Mouse (Mus musculus) midbrain, embryonic 14.5 days (tissue): ENCODE measurements around the gene Spta1. TPM values are rescaled to one million over a fixed set of nuclear protein-coding genes. Genes with fewer than 3 reads are reported as not detected.

ENCODE experiments used
- ATAC-seq: fragments of 200-750 bp; cut with Nextera tagmentation; 2 replicates; pipeline ENCODE4 v1.8.0; 2017; ENCODE audit warnings: moderate number of reproducible peaks, moderate library complexity; ENCODE audit not compliant: low FRiP score, low TSS enrichment
- DNase-seq: peaks from one replicate; pipeline ENCODE4 v3.0.0-alpha.2; 2015
- H3K27ac ChIP-seq: fragments of 300-500 bp; sonication (generic); replicated peaks from 2 replicates; pipeline ENCODE4 v1.5.1; 2014; ENCODE audit warnings: mild to moderate bottlenecking, low read depth, low read length, moderate library complexity
- H3K27me3 ChIP-seq: fragments of 300-500 bp; sonication (generic); 2 replicates; pipeline ENCODE4 v1.6.1; 2014; ENCODE audit warnings: low read length, control low read depth, mixed read lengths; ENCODE audit not compliant: control insufficient read depth, insufficient read depth
- H3K36me3 ChIP-seq: fragments of 300-500 bp; sonication (generic); 2 replicates; pipeline ENCODE4 v1.6.1; 2014; ENCODE audit warnings: low read length, control low read depth; ENCODE audit not compliant: control insufficient read depth, insufficient read depth
- H3K4me1 ChIP-seq: fragments of 300-500 bp; sonication (generic); 2 replicates; pipeline ENCODE4 v1.6.1; 2014; ENCODE audit warnings: mild to moderate bottlenecking, antibody characterized with exemption, low read length, control low read depth; ENCODE audit not compliant: control insufficient read depth, insufficient read depth
- H3K4me2 ChIP-seq: fragments of 300-500 bp; sonication (generic); 2 replicates; pipeline ENCODE4 v1.6.1; 2014; ENCODE audit warnings: mild to moderate bottlenecking, low read length, moderate library complexity
- H3K4me3 ChIP-seq: fragments of 300-500 bp; sonication (generic); replicated peaks from 2 replicates; pipeline ENCODE4 v1.5.1; 2014; ENCODE audit warnings: low read depth, low read length
- H3K9ac ChIP-seq: fragments of 300-500 bp; sonication (generic); replicated peaks from 2 replicates; pipeline ENCODE4 v1.6.1; 2014; ENCODE audit warnings: mild to moderate bottlenecking, low read length, moderate library complexity
- H3K9me3 ChIP-seq: fragments of 300-500 bp; sonication (generic); 2 replicates; pipeline ENCODE4 v1.6.1; 2016; ENCODE audit warnings: low read length, control low read depth, mixed read lengths; ENCODE audit not compliant: control insufficient read depth
- WGBS: fragments of 180-500 bp; shearing (Covaris S2); extraction: QIAGEN DNeasy Blood & Tissue Kit; methylation state at CpG from one replicate; pipeline ENCODE4 v1.1.7; 2014; 5-methylcytosine and 5-hydroxymethylcytosine counted together
- polyA plus RNA-seq: library from polyadenylated mRNA; unstranded; fragments of >200 nt; fragmentation: Nextera tagmentation; extraction: Ambion mirVana; gene quantifications from 2 replicates; pipeline ENCODE4 v1.2.1, GENCODE M21; 2014

The Spta1 gene
- polyA plus RNA-seq, 1 experiment from 2014 or later = 0.16 TPM

DNA sequence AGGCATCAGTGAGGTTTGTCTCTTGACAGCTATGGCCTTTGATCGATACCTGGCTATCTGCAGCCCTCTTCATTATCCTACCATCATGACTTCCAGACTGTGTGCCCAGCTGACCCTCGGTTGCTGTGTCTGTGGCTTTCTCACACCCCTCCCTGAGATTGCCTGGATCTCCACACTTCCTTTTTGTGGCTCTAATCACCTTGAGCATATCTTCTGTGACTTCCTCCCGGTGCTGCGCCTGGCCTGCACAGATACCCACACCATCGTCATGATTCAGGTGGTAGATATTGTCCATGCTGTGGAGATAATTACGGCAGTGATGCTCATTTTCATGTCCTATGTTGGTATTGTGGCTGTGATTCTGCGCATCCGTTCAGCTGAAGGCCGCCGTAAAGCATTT lies 13.5 kb upstream of the Spta1 start:
- WGBS = 94% methylated on average over 10 of the region's 10 CpGs

DNA sequence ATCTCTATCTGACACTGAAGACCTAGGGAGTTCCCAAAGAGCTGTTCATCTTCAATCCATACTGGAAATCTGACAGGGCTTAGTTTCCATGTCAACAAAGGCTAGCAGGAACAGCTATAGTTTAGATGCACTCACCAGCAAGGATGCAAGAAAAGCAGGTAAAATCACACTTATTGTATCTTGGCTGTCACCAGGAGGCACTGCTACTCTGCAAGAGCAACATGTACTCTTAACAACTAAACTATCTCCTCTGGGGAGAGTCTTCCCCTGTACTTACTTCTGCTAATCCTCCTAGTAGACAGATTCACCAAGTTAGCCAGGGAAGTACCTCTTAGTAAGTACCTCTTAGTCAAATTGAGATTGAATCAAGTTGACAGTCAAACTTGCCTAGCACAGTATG lies 3.6 kb upstream of the Spta1 start:
- DNase-seq (no peak), ATAC-seq (no peak)
- Histone ChIP-seq H3K27me3 (no peaks in the 10 kb centered on the region), H3K4me1 (no peaks in the 10 kb centered on the region), H3K4me2 (no peak overlapping the region), H3K36me3 (no peaks in the 10 kb centered on the region), H3K27ac (no peak overlapping the region), H3K9ac (no peak overlapping the region), H3K9me3 (no peaks in the 10 kb centered on the region), H3K4me3 (no peak overlapping the region)

More for the DNA sequence above, 13.5 kb upstream of the Spta1 start:
- Histone ChIP-seq H3K36me3 (no peaks in the 10 kb centered on the region), H3K9me3 (no peaks in the 10 kb centered on the region), H3K4me2 (no peak overlapping the region), H3K9ac (no peak overlapping the region), H3K27me3 (no peaks in the 10 kb centered on the region), H3K27ac (no peak overlapping the region), H3K4me3 (no peak overlapping the region), H3K4me1 (no peaks in the 10 kb centered on the region)
- ATAC-seq (no peak), DNase-seq (no peak)

DNA sequence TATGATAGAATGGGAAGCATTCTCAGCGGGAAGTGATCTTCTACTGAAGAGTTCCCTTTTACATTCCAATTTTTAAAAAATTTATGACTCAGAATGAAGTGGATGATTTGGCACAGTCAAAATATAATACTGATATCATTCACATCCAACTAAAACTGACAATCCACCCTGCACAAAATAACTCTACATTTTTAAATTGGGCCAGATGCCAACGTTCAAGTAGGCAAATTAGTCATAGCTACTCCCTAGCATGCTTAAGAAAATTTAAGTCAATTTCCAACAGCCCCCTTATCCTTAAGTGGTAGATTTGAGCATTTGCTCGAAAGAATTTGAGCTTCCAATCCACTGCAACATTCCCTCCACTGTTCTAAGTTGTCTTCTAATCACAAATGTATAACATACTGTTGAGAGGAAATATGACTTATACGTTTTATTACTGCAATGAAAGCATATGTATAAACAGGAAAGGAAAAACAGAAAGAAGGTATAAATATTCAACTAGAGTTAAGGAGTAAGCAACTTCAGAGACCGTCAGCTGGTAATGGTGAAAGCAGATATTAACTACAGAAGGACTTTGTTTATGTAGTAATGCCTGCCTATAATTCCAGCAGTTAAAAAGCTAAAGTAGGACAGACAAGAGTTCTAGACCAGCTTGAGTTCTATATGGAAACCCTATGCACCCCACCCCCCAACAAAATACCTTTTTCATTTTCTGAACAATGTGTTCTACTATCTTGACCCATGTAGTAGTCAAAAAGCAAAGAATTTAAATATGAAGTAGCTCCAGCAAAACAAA lies 1.7 kb upstream of the Spta1 start:
- Histone ChIP-seq H3K9ac (no peak overlapping the region), H3K27me3 (no peaks in the 10 kb centered on the region), H3K4me2 (no peak overlapping the region), H3K36me3 (no peaks in the 10 kb centered on the region), H3K9me3 (no peaks in the 10 kb centered on the region), H3K4me3 (no peak overlapping the region), H3K4me1 (no peaks in the 10 kb centered on the region), H3K27ac (no peak overlapping the region)
- 90% methylated on average over 5 of the region's 5 CpGs for WGBS
- no peak for DNase-seq
- no peak for ATAC-seq

DNA sequence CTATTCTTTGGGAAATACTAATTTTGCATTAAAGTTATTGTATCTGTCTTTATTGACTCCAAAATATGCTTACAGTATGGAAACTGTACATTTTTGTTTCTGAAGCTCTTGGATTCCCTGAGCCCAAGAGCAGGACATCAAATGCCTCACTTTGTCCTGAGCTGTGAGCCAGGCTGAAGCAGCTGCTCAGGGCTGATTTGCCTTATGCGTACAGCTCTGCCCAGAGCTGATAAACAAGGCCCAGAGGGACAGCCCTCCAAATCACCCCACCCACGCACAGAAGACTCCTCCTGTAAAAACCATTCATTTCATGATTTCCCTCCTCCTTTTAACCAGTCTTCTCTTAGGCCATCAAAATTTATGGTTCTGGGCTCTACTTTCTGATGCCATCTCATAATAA lies 1.0 kb upstream of the Spta1 start:
- 37% methylated on average over 2 of the region's 2 CpGs for WGBS
- H3K27ac ChIP-seq = no peak overlapping the region
- no peaks in the 10 kb centered on the region for H3K4me1 ChIP-seq
- H3K27me3 ChIP-seq = no peaks in the 10 kb centered on the region
- DNase-seq (no peak), ATAC-seq (no peak)
- no peak overlapping the region for H3K4me3 ChIP-seq
- H3K9me3 ChIP-seq = no peaks in the 10 kb centered on the region
- no peak overlapping the region for H3K9ac ChIP-seq
- H3K36me3 ChIP-seq = no peaks in the 10 kb centered on the region
- H3K4me2 ChIP-seq = no peak overlapping the region

DNA sequence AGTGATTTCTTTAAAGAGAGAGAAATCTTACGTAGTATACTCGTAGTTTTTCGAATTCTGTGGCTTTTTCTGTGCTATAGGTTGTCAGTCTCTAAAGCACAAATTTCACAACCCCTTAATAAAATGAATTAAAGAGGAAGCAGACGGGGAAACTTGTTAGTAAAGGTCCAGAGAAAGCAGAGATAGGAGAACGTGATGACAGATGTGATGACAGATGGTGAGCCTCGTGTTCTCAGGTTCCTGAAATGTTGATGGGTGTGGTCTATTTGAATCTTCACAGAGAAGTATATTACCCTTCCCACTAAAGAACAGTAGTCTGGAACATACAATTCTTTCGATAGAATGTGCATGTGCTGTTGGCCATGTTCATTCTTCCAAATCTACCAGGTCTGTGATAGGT lies 32.1 kb downstream of the Spta1 start:
- Histone ChIP-seq H3K9me3 (no peaks in the 10 kb centered on the region), H3K27ac (no peak overlapping the region), H3K27me3 (no peaks in the 10 kb centered on the region), H3K4me1 (no peaks in the 10 kb centered on the region), H3K4me2 (no peak overlapping the region), H3K36me3 (no peaks in the 10 kb centered on the region), H3K9ac (no peak overlapping the region), H3K4me3 (no peak overlapping the region)
- DNase-seq (no peak), ATAC-seq (no peak)
- WGBS = 87% methylated on average over 7 of the region's 7 CpGs

DNA sequence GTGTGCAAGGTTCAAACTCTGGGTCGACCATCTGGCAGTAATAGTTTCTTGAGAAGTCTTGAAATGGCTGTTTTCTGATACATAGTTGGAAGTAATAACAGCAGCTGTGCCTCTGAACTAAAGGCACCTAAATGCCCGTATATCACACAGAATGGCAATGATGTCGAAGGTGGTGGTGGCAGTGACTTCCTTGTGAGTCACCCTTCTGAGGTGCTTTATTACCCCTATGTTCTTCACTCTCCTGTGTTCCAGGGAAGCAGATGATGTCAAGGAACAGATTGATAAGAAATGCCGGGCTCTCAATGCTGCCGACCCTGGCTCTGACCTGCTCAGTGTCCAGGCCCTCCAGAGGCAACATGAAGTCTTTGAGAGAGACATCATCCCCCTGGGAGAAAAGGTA lies 39.7 kb downstream of the Spta1 start:
- Histone ChIP-seq H3K4me1 (no peaks in the 10 kb centered on the region), H3K9me3 (no peaks in the 10 kb centered on the region), H3K27ac (no peak overlapping the region), H3K4me2 (no peak overlapping the region), H3K27me3 (no peaks in the 10 kb centered on the region), H3K9ac (no peak overlapping the region), H3K36me3 (no peaks in the 10 kb centered on the region), H3K4me3 (no peak overlapping the region)
- ATAC-seq (no peak), DNase-seq (no peak)
- WGBS = 89% methylated on average over 5 of the region's 5 CpGs

DNA sequence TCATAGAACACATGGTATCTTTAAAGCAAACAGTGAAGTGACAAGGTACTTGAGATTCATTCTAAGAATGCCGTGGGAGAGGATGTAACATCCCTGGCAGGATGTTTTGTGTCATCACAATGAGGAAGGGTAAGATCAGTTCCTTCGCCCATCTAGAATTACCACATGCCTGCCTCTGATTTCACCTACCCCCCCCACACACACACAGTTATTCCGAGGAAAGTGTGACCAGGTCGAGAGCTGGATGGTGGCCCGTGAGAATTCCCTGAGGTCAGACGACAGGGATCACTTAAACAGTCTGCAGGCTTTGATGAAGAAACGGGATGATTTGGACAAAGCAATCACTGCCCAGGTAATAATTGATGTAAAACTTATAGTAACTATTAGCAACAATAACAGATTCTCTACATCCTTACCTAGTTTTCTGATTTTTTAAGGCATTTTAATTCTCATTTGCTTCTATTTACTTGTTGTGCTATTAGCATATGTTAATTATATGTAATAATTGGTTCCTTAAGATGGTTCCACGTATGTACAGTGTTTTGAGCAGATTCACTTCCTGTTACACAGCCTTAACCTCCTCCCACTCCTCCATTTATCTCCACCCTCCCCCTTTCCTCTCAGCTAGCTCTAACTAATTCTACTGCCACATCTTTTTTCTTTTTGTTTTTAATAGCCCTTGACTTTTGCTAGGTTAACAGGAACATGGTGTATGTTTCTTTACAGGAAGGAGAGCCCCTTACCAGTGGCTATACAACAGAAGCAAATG lies 42.9 kb downstream of the Spta1 start:
- no peak for DNase-seq
- no peak for ATAC-seq
- Histone ChIP-seq H3K36me3 (no peaks in the 10 kb centered on the region), H3K9ac (no peak overlapping the region), H3K4me3 (no peak overlapping the region), H3K27me3 (no peaks in the 10 kb centered on the region), H3K4me2 (no peak overlapping the region), H3K27ac (no peak overlapping the region), H3K9me3 (no peaks in the 10 kb centered on the region), H3K4me1 (no peaks in the 10 kb centered on the region)
- 84% methylated on average over 8 of the region's 8 CpGs for WGBS

DNA sequence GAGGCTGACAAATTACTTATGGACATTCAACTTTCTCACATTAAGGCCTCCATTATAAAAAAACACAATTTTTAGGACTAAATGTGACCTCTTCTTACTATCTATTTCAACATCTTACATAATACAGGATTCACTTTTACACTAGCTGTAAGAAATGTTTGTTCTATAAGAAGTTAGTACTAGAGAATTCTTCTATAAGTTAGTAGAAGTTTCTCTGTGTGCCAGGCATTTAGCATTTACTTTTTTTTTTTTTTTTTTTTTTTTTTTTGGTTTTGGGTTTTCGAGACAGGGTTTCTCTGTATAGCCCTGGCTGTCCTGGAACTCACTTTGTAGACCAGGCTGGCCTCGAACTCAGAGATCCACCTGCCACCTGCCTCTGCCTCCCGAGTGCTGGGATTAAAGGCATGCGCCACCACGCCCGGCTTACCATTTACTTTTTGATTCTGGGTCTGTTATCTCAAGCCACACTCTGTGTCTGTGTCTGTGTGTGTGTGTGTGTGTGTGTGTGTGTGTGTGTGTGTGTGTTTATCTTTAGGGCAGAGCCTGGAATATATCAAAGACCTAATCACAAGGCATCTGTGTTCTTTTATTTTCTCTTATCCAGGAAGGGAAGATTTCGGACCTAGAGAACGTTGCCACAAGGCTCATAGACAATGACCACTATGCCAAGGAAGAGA lies 44.1 kb downstream of the Spta1 start:
- no peak for ATAC-seq

More for the DNA sequence above, 44.1 kb downstream of the Spta1 start:
- DNase-seq = no peak
- no peaks in the 10 kb centered on the region for H3K9me3 ChIP-seq
- H3K4me2 ChIP-seq = no peak overlapping the region
- no peaks in the 10 kb centered on the region for H3K4me1 ChIP-seq
- no peak overlapping the region for H3K4me3 ChIP-seq
- 95% methylated on average over 7 of the region's 8 CpGs for WGBS
- H3K9ac ChIP-seq = no peak overlapping the region
- no peaks in the 10 kb centered on the region for H3K27me3 ChIP-seq
- H3K27ac ChIP-seq = no peak overlapping the region
- no peaks in the 10 kb centered on the region for H3K36me3 ChIP-seq
